Mouse (Mus musculus): ENCODE measurements at regions not wholly inside any gene's neighbourhood (a gene's known extent, or its start where the extent isn't known, plus 50 kb on each side); places are given as distances from the start of the nearest gene placed in this dataset.

DNA sequence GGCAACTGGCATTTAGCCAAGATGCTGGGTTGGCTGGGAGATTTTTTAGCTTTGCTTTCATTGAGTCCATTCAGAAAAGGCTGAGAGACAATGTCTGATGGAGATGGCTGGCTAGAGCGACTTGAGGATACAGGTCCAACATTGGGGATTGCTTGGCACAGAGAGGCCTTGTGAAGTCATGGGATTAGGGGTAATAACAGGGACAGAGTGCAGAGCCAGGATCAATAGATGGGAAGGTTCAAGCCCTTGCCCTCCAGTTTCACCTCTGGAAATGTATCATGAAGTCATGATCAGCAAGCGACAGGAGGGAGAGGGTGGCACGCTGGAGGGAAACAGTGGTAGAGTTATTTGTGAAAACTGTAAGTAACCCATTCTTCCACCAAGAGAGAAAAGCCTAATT is 360.5 kb upstream of the Vstm2b start:
- Histone ChIP-seq H3K36me3 (ENCODE audit: control insufficient read depth, insufficient read depth, low read length, poor library complexity, severe bottlenecking) (no peaks in the 10 kb centered on the region), H3K9ac (ENCODE audit: insufficient read depth, low read depth, low read length, poor library complexity, severe bottlenecking) (no peak overlapping the region), H3K9me3 (ENCODE audit: control insufficient read depth, insufficient read depth, low read depth, low read length) (no peaks in the 10 kb centered on the region), H3K27ac (ENCODE audit: insufficient read depth, low read depth, low read length, poor library complexity, severe bottlenecking) (no peak overlapping the region), H3K4me1 (ENCODE audit: control insufficient read depth in 2 of 2, insufficient read depth in 2 of 2, low read length in 2 of 2, poor library complexity in 1 of 2) (no peaks in the 10 kb centered on the region), H3K4me3 (ENCODE audit: insufficient read depth in 1 of 2, low read depth in 1 of 2, low read length in 2 of 2, poor library complexity in 1 of 2, severe bottlenecking in 1 of 2) (no peak overlapping the region)
- in situ Hi-C loops (cut with MboI; ENCODE audit: low sequenced_read_pairs in 2 of 2, unreplicated experiment in 2 of 2): no loop called here
- no peak for TF ChIP-seq ZC3H11A (IDR thresholded peaks at IDR 0.05; ENCODE audit: borderline replicate concordance, low read depth, low read length)
- TF ChIP-seq HCFC1 (IDR thresholded peaks at IDR 0.05; ENCODE audit: borderline replicate concordance, insufficient read depth, low read length): no peak
- no peak for TF ChIP-seq CHD2 (IDR thresholded peaks at IDR 0.05; ENCODE audit: low read depth, low read length)
- no peak for TF ChIP-seq ZNF384 (IDR thresholded peaks at IDR 0.05; ENCODE audit: low read depth, low read length)
- DNase-seq (ENCODE audit: low read depth, low spot score): no peak

DNA sequence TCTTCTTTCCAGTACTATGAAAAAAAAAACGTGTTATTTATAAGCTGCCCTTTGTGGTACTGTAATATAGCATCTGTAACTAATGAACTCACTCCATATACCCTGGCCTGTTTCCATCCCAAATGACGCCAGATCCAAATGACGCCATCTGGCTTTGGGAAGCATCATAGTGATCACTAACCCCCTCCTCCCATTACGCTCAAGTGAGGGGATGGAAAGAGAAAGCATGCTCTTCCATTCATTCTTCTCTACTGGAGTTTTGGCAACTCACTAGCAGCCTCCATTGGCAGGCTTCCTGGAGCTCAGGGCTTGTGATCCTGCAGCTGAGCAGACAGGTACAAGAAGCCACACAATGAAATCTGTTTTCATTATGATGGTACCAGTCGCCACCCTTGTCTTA is 358.3 kb upstream of the Vstm2b start:
- H3K9ac ChIP-seq (ENCODE audit: insufficient read depth, low read depth, low read length, poor library complexity, severe bottlenecking): no peak overlapping the region
- TF ChIP-seq ZNF384 (IDR thresholded peaks at IDR 0.05; ENCODE audit: low read depth, low read length) (no peak), CHD2 (IDR thresholded peaks at IDR 0.05; ENCODE audit: low read depth, low read length) (no peak), MAFK (IDR thresholded peaks at IDR 0.05; ENCODE audit: insufficient read depth, low read depth, low read length) (no peak), ZC3H11A (IDR thresholded peaks at IDR 0.05; ENCODE audit: borderline replicate concordance, low read depth, low read length) (no peak), HCFC1 (IDR thresholded peaks at IDR 0.05; ENCODE audit: borderline replicate concordance, insufficient read depth, low read length) (no peak)
- H3K4me3 ChIP-seq (ENCODE audit: insufficient read depth in 1 of 2, low read depth in 1 of 2, low read length in 2 of 2, poor library complexity in 1 of 2, severe bottlenecking in 1 of 2): no peak overlapping the region
- H3K36me3 ChIP-seq (ENCODE audit: control insufficient read depth, insufficient read depth, low read length, poor library complexity, severe bottlenecking): no peaks in the 10 kb centered on the region
- in situ Hi-C loops (cut with MboI; ENCODE audit: low sequenced_read_pairs in 2 of 2, unreplicated experiment in 2 of 2): no loop called here
- no peaks in the 10 kb centered on the region for H3K9me3 ChIP-seq (ENCODE audit: control insufficient read depth, insufficient read depth, low read depth, low read length)
- DNase-seq (ENCODE audit: low read depth, low spot score): no peak
- H3K4me1 ChIP-seq (ENCODE audit: control insufficient read depth in 2 of 2, insufficient read depth in 2 of 2, low read length in 2 of 2, poor library complexity in 1 of 2): no peaks in the 10 kb centered on the region
- no peak overlapping the region for H3K27ac ChIP-seq (ENCODE audit: insufficient read depth, low read depth, low read length, poor library complexity, severe bottlenecking)

DNA sequence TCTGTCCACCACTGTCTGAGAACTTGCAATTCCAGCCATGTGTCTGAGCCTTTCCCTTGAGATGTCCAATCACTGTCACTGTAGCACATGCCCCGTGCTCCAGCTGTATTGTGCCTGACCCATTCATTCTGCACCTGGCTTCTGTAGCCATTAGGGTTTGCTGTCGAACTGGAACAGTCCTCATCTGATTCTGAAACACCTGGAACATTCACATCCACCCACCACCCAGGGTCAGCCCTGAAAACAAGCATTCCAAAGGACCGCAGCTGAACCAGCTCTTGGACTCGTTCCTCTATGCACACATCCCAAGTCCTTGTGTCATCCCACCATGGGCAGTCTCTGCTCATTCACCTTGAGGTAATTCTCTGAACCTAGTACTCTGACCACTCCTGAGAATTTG is 356.8 kb upstream of the Vstm2b start:
- no peak overlapping the region for H3K4me3 ChIP-seq (ENCODE audit: insufficient read depth in 1 of 2, low read depth in 1 of 2, low read length in 2 of 2, poor library complexity in 1 of 2, severe bottlenecking in 1 of 2)
- in situ Hi-C loops (cut with MboI; ENCODE audit: low sequenced_read_pairs in 2 of 2, unreplicated experiment in 2 of 2): no loop called here
- H3K9me3 ChIP-seq (ENCODE audit: control insufficient read depth, insufficient read depth, low read depth, low read length): no peaks in the 10 kb centered on the region
- H3K36me3 ChIP-seq (ENCODE audit: control insufficient read depth, insufficient read depth, low read length, poor library complexity, severe bottlenecking): no peaks in the 10 kb centered on the region
- TF ChIP-seq ZNF384 (IDR thresholded peaks at IDR 0.05; ENCODE audit: low read depth, low read length): no peak
- no peak for TF ChIP-seq ZC3H11A (IDR thresholded peaks at IDR 0.05; ENCODE audit: borderline replicate concordance, low read depth, low read length)
- no peak for TF ChIP-seq MAFK (IDR thresholded peaks at IDR 0.05; ENCODE audit: insufficient read depth, low read depth, low read length)
- TF ChIP-seq HCFC1 (IDR thresholded peaks at IDR 0.05; ENCODE audit: borderline replicate concordance, insufficient read depth, low read length): no peak
- TF ChIP-seq CHD2 (IDR thresholded peaks at IDR 0.05; ENCODE audit: low read depth, low read length): no peak
- H3K9ac ChIP-seq (ENCODE audit: insufficient read depth, low read depth, low read length, poor library complexity, severe bottlenecking): no peak overlapping the region
- no peak overlapping the region for H3K27ac ChIP-seq (ENCODE audit: insufficient read depth, low read depth, low read length, poor library complexity, severe bottlenecking)
- DNase-seq (ENCODE audit: low read depth, low spot score): no peak
- no peaks in the 10 kb centered on the region for H3K4me1 ChIP-seq (ENCODE audit: control insufficient read depth in 2 of 2, insufficient read depth in 2 of 2, low read length in 2 of 2, poor library complexity in 1 of 2)

DNA sequence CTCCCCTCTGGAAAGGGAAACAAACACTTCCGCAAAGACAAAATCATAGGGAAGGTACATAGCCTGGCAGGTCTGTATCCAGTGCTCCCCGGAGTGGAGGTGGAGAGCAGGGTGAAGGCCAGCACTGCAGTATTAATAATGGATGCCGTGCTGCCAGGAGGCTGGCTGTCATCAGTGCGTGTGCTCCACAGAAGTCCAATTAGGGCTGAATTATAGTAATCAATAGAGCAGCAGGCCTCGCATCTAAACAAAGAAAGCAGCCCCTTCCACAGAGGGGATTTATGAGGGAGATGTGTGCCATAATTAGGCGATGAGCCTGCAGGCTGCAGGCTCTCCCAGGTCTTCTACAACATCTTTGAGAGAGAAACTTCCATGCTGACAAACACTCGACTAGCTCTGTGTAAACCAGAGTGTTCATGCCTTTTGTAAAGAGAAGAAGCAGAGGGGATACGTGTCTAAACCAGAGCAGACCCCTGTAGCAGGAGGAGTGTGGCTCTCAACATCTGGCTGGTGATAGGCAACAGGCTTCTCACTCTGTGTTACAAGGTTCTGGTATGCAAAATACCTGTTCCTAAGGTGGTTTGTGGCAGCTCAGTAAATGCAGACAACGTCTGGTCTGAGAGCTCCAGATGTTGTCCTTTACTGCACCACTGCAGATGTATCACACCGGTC is 334.5 kb upstream of the Vstm2b start:
- no peak for DNase-seq (ENCODE audit: low read depth, low spot score)

More for the DNA sequence above, 334.5 kb upstream of the Vstm2b start:
- H3K36me3 ChIP-seq (ENCODE audit: control insufficient read depth, insufficient read depth, low read length, poor library complexity, severe bottlenecking): no peaks in the 10 kb centered on the region
- TF ChIP-seq MAFK (IDR thresholded peaks at IDR 0.05; ENCODE audit: insufficient read depth, low read depth, low read length) (no peak), CHD2 (IDR thresholded peaks at IDR 0.05; ENCODE audit: low read depth, low read length) (no peak), HCFC1 (IDR thresholded peaks at IDR 0.05; ENCODE audit: borderline replicate concordance, insufficient read depth, low read length) (no peak), ZNF384 (IDR thresholded peaks at IDR 0.05; ENCODE audit: low read depth, low read length) (no peak), ZC3H11A (IDR thresholded peaks at IDR 0.05; ENCODE audit: borderline replicate concordance, low read depth, low read length) (no peak)
- H3K9me3 ChIP-seq (ENCODE audit: control insufficient read depth, insufficient read depth, low read depth, low read length): no peaks in the 10 kb centered on the region
- H3K9ac ChIP-seq (ENCODE audit: insufficient read depth, low read depth, low read length, poor library complexity, severe bottlenecking): no peak overlapping the region
- in situ Hi-C loops (cut with MboI; ENCODE audit: low sequenced_read_pairs in 2 of 2, unreplicated experiment in 2 of 2): no loop called here
- H3K4me1 ChIP-seq (ENCODE audit: control insufficient read depth in 2 of 2, insufficient read depth in 2 of 2, low read length in 2 of 2, poor library complexity in 1 of 2): no peaks in the 10 kb centered on the region
- no peak overlapping the region for H3K4me3 ChIP-seq (ENCODE audit: insufficient read depth in 1 of 2, low read depth in 1 of 2, low read length in 2 of 2, poor library complexity in 1 of 2, severe bottlenecking in 1 of 2)
- H3K27ac ChIP-seq (ENCODE audit: insufficient read depth, low read depth, low read length, poor library complexity, severe bottlenecking): no peak overlapping the region
